Mouse (Mus musculus): ENCODE measurements around the gene Rnf6.
"Not testable (repeated sequence)": the region's sequence is repeated elsewhere in the genome, so short reads cannot be mapped to it uniquely, and the experiment has no call there.

The Rnf6 gene

GRCm38 (mm10) chr5:146230864-146231654, 9.7 kb upstream of the Rnf6 start, which contains the start of gene Cdk8:
Gene Cdk8 (plus strand): TSS chr5:146231230.
- DNase-seq (ENCODE audit: extremely low spot score) = peak; percentile 93

- DNase-seq (ENCODE audit: extremely low spot score) = no peak
These were observed 8.7 kb upstream of the Rnf6 start for GRCm38 (mm10) chr5:146229869-146230650.

- no peak for DNase-seq (ENCODE audit: extremely low spot score)
These were observed 6.1 kb upstream of the Rnf6 start for GRCm38 (mm10) chr5:146227496-146227895.

- DNase-seq (ENCODE audit: extremely low spot score) = no peak
These were observed 2.4 kb upstream of the Rnf6 start for GRCm38 (mm10) chr5:146223786-146224185.

- DNase-seq (ENCODE audit: extremely low spot score) = no peak
These were observed 367 bp upstream of the Rnf6 start for GRCm38 (mm10) chr5:146221722-146222121.

GRCm38 (mm10) chr5:146220501-146220878, 865 bp downstream of the Rnf6 start:
- no peak for DNase-seq (ENCODE audit: extremely low spot score)

GRCm38 (mm10) chr5:146205537-146205936, 15.8 kb downstream of the Rnf6 start:
- no peak for DNase-seq (ENCODE audit: extremely low spot score)

- no peak for DNase-seq (ENCODE audit: extremely low spot score)
These were observed 17.4 kb downstream of the Rnf6 start for GRCm38 (mm10) chr5:146203921-146204320.

- no peak for DNase-seq (ENCODE audit: extremely low spot score)
These were observed 20.8 kb downstream of the Rnf6 start for GRCm38 (mm10) chr5:146200580-146200979.

- DNase-seq (ENCODE audit: extremely low spot score) = no peak
These were observed 21.8 kb downstream of the Rnf6 start for GRCm38 (mm10) chr5:146199540-146199939.

GRCm38 (mm10) chr5:146199073-146199472, 22.3 kb downstream of the Rnf6 start:
- no peak for DNase-seq (ENCODE audit: extremely low spot score)

- DNase-seq (ENCODE audit: extremely low spot score) = no peak
These were observed 28.0 kb downstream of the Rnf6 start for GRCm38 (mm10) chr5:146193360-146193759.

GRCm38 (mm10) chr5:146190501-146191269, 30.7 kb downstream of the Rnf6 start:
- no peak for DNase-seq (ENCODE audit: extremely low spot score)

GRCm38 (mm10) chr5:146190093-146190492, 31.3 kb downstream of the Rnf6 start:
- DNase-seq (ENCODE audit: extremely low spot score) = no peak

GRCm38 (mm10) chr5:146188712-146189111, 32.6 kb downstream of the Rnf6 start:
- DNase-seq (ENCODE audit: extremely low spot score) = no peak

- no peak for DNase-seq (ENCODE audit: extremely low spot score)
These were observed 33.2 kb downstream of the Rnf6 start for GRCm38 (mm10) chr5:146188144-146188543.

GRCm38 (mm10) chr5:146187441-146187840, 33.9 kb downstream of the Rnf6 start:
- DNase-seq (ENCODE audit: extremely low spot score) = not testable (repeated sequence)

- not testable (repeated sequence) for DNase-seq (ENCODE audit: extremely low spot score)
These were observed 36.2 kb downstream of the Rnf6 start, which contains the start of gene 1700001J03Rik for GRCm38 (mm10) chr5:146185204-146185603. Gene 1700001J03Rik (minus strand): TSS chr5:146185304.

- not testable (repeated sequence) for DNase-seq (ENCODE audit: extremely low spot score)
These were observed 48.6 kb downstream of the Rnf6 start for GRCm38 (mm10) chr5:146172744-146173143.

GRCm38 (mm10) chr5:146170621-146171020, 50.7 kb downstream of the Rnf6 start, which contains the start of gene Gm6309:
Gene Gm6309 (minus strand): TSS chr5:146170721.
- not testable (repeated sequence) for DNase-seq (ENCODE audit: extremely low spot score)

GRCm38 (mm10) chr5:146160439-146160838, 60.9 kb downstream of the Rnf6 start, which contains the start of gene Gm5565:
Gene Gm5565 (minus strand): TSS chr5:146160539.
- DNase-seq (ENCODE audit: extremely low spot score) = not testable (repeated sequence)

Measured in embryo, embryonic 9.5 days (tissue).